Mouse (Mus musculus) CH12.LX (cell line): ENCODE data around the gene Csrnp1. TPM values are rescaled to one million over a fixed set of nuclear protein-coding genes. Genes with fewer than 3 reads are reported as not detected.
A peak's percentile ranks its signal among the peaks of the same experiment; 100 is the strongest.

Experiments used
- DNase-seq: peaks from one replicate; pipeline ENCODE4 v3.0.0-alpha.2; 2013; ENCODE audit errors: extremely low read depth
- H3K27ac ChIP-seq: 2 replicates; pipeline ENCODE4 v1.5.1; 2012; ENCODE audit warnings: low read depth, mild to moderate bottlenecking, control low read depth, moderate library complexity; ENCODE audit not compliant: insufficient read depth
- H3K27me3 ChIP-seq: replicated peaks from 2 replicates; pipeline ENCODE3; 2012; ENCODE audit warnings: inconsistent platforms
- H3K36me3 ChIP-seq, 2 experiments: replicated peaks in 1 of 2; 2 replicates each; pipeline versions ENCODE3 to v1.6.1; 2012; ENCODE audit warnings: inconsistent platforms in 1 of 2, low read length in 1 of 2, mild to moderate bottlenecking in 1 of 2, mixed read lengths in 1 of 2, moderate library complexity in 1 of 2; ENCODE audit not compliant: control insufficient read depth in 1 of 2, insufficient read depth in 1 of 2
- H3K4me1 ChIP-seq, 2 experiments: 2 replicates each; pipeline ENCODE4 v1.6.1; 2012; ENCODE audit warnings: inconsistent platforms in 1 of 2, moderate library complexity in 1 of 2; ENCODE audit not compliant: insufficient read depth in 2 of 2, control insufficient read depth in 1 of 2
- H3K4me2 ChIP-seq: 2 replicates; pipeline ENCODE4 v1.6.1; 2012; ENCODE audit warnings: low read depth, mild to moderate bottlenecking, control low read depth; ENCODE audit not compliant: poor library complexity, insufficient read depth, severe bottlenecking
- H3K4me3 ChIP-seq, 3 experiments: fragments of 150-350 bp in 1 of 3; sonication (generic) in 1 of 3; replicated peaks in 1 of 3; 2 replicates each; pipeline versions ENCODE3 to v1.5.1; 2011 to 2012; ENCODE audit warnings: low read depth in 2 of 3, low read length in 2 of 3, mild to moderate bottlenecking in 2 of 3, moderate library complexity in 2 of 3, control low read depth in 1 of 3, improper control_type of control experiment in 1 of 3, inconsistent platforms in 1 of 3, mixed read lengths in 1 of 3; ENCODE audit not compliant: poor library complexity in 1 of 3
- H3K79me2 ChIP-seq: replicated peaks from 2 replicates; pipeline ENCODE4 v1.6.1; 2012; ENCODE audit warnings: mild to moderate bottlenecking, moderate library complexity; ENCODE audit not compliant: control insufficient read depth, poor library complexity, insufficient read depth, severe bottlenecking; ENCODE audit errors: extremely low read depth
- H3K9ac ChIP-seq: 2 replicates; pipeline ENCODE4 v1.6.1; 2012; ENCODE audit warnings: low read depth, mild to moderate bottlenecking, control low read depth, moderate library complexity; ENCODE audit not compliant: insufficient read depth
- H3K9me3 ChIP-seq: replicated peaks from 2 replicates; pipeline ENCODE3; 2012; ENCODE audit warnings: low read length, inconsistent platforms, mixed read lengths
- BHLHE40 ChIP-seq: IDR thresholded peaks from 2 replicates; pipeline ENCODE4 v1.6.1; 2011; ENCODE audit warnings: mild to moderate bottlenecking, low read depth, low read length, improper control_type of control experiment
- CHD1 ChIP-seq: IDR thresholded peaks from 2 replicates; pipeline ENCODE4 v1.6.1; 2012; ENCODE audit warnings: low read depth, low read length, improper control_type of control experiment, inconsistent platforms
- CTCF ChIP-seq, 2 experiments: IDR thresholded peaks in 1 of 2; conservative IDR thresholded peaks in 1 of 2; 2 replicates each; pipeline ENCODE4 v1.5.1; 2011 to 2012; ENCODE audit warnings: low read depth in 2 of 2, low read length in 2 of 2, improper control_type of control experiment in 1 of 2, inconsistent platforms in 1 of 2, mild to moderate bottlenecking in 1 of 2, moderate library complexity in 1 of 2
- ELF1 ChIP-seq: IDR thresholded peaks from 2 replicates; pipeline ENCODE4 v1.6.1; 2014; ENCODE audit warnings: low read depth, mild to moderate bottlenecking, inconsistent platforms, low read length, improper control_type of control experiment
- EP300 ChIP-seq: IDR thresholded peaks from 2 replicates; pipeline ENCODE4 v1.6.1; 2011; ENCODE audit warnings: low read length, improper control_type of control experiment
- ETS1 ChIP-seq: conservative IDR thresholded peaks from 2 replicates; pipeline ENCODE4 v1.6.1; 2012; ENCODE audit warnings: low read depth, mild to moderate bottlenecking, inconsistent platforms, low read length, improper control_type of control experiment, moderate library complexity
- HCFC1 ChIP-seq: IDR thresholded peaks from 2 replicates; pipeline ENCODE4 v1.6.1; 2012; ENCODE audit warnings: low read depth, mild to moderate bottlenecking, inconsistent platforms, low read length, improper control_type of control experiment
- IRF4 ChIP-seq: IDR thresholded peaks from 2 replicates; pipeline ENCODE4 v1.6.1; 2014; ENCODE audit warnings: low read depth, mild to moderate bottlenecking, inconsistent platforms, low read length, improper control_type of control experiment
- JUN ChIP-seq: IDR thresholded peaks from 2 replicates; pipeline ENCODE4 v1.6.1; 2011; ENCODE audit warnings: low read depth, mild to moderate bottlenecking, low read length, improper control_type of control experiment, moderate library complexity; ENCODE audit not compliant: insufficient read depth
- JUND ChIP-seq: conservative IDR thresholded peaks from 2 replicates; pipeline ENCODE4 v1.6.1; 2011; ENCODE audit warnings: low read depth, low read length, improper control_type of control experiment
- KAT2A ChIP-seq: IDR thresholded peaks from 2 replicates; pipeline ENCODE4 v1.6.1; 2012; ENCODE audit warnings: low read length, improper control_type of control experiment, inconsistent platforms; ENCODE audit not compliant: insufficient replicate concordance
- MAFK ChIP-seq: IDR thresholded peaks from 2 replicates; pipeline ENCODE4 v1.6.1; 2011; ENCODE audit warnings: low read length, improper control_type of control experiment; ENCODE audit not compliant: insufficient replicate concordance
- MAX ChIP-seq: IDR thresholded peaks from 2 replicates; pipeline ENCODE4 v1.6.1; 2011; ENCODE audit warnings: low read length, improper control_type of control experiment
- MAZ ChIP-seq: IDR thresholded peaks from 2 replicates; pipeline ENCODE4 v1.6.1; 2012; ENCODE audit warnings: low read depth, mild to moderate bottlenecking, inconsistent platforms, low read length, improper control_type of control experiment, moderate library complexity
- MXI1 ChIP-seq: IDR thresholded peaks from 2 replicates; pipeline ENCODE4 v1.6.1; 2011; ENCODE audit warnings: mild to moderate bottlenecking, low read depth, low read length, improper control_type of control experiment
- MYC ChIP-seq: IDR thresholded peaks from 2 replicates; pipeline ENCODE4 v1.6.1; 2011; ENCODE audit warnings: low read depth, mild to moderate bottlenecking, improper control_type of control experiment, low read length
- NELFE ChIP-seq: IDR thresholded peaks from 2 replicates; pipeline ENCODE4 v1.6.1; 2011; ENCODE audit warnings: low read depth, low read length, improper control_type of control experiment
- NRF1 ChIP-seq: IDR thresholded peaks from 2 replicates; pipeline ENCODE4 v1.6.1; 2014; ENCODE audit warnings: low read depth, mild to moderate bottlenecking, inconsistent platforms, low read length, improper control_type of control experiment, moderate library complexity
- POLR2A ChIP-seq: IDR thresholded peaks from 2 replicates; pipeline ENCODE4 v1.6.1; 2011; ENCODE audit warnings: low read depth, mild to moderate bottlenecking, improper control_type of control experiment, low read length
- RCOR1 ChIP-seq: conservative IDR thresholded peaks from 2 replicates; pipeline ENCODE4 v1.6.1; 2012; ENCODE audit warnings: low read depth, mild to moderate bottlenecking, inconsistent platforms, low read length, improper control_type of control experiment
- SIN3A ChIP-seq: IDR thresholded peaks from 2 replicates; pipeline ENCODE4 v1.6.1; 2012; ENCODE audit warnings: low read length, improper control_type of control experiment, inconsistent platforms
- SMC3 ChIP-seq: IDR thresholded peaks from 2 replicates; pipeline ENCODE4 v1.6.1; 2011; ENCODE audit warnings: low read depth, low read length, improper control_type of control experiment
- TBP ChIP-seq: conservative IDR thresholded peaks from 2 replicates; pipeline ENCODE4 v1.6.1; 2011; ENCODE audit warnings: low read depth, low read length, improper control_type of control experiment
- TCF12 ChIP-seq: IDR thresholded peaks from 2 replicates; pipeline ENCODE4 v1.6.1; 2014; ENCODE audit warnings: low read depth, mild to moderate bottlenecking, inconsistent platforms, low read length, improper control_type of control experiment
- UBTF ChIP-seq: IDR thresholded peaks from 2 replicates; pipeline ENCODE4 v1.6.1; 2012; ENCODE audit warnings: low read depth, mild to moderate bottlenecking, inconsistent platforms, low read length, improper control_type of control experiment, moderate library complexity
- USF1 ChIP-seq: IDR thresholded peaks from 2 replicates; pipeline ENCODE4 v1.6.1; 2014; ENCODE audit warnings: low read depth, mild to moderate bottlenecking, inconsistent platforms, low read length, improper control_type of control experiment
- USF2 ChIP-seq: conservative IDR thresholded peaks from 2 replicates; pipeline ENCODE4 v1.6.1; 2011; ENCODE audit warnings: low read depth, low read length, improper control_type of control experiment
- ZC3H11A ChIP-seq: IDR thresholded peaks from 2 replicates; pipeline ENCODE4 v1.6.1; 2012; ENCODE audit warnings: low read depth, mild to moderate bottlenecking, inconsistent platforms, low read length, improper control_type of control experiment
- ZKSCAN1 ChIP-seq: IDR thresholded peaks from 2 replicates; pipeline ENCODE4 v1.6.1; 2012; ENCODE audit warnings: low read depth, inconsistent platforms, low read length, improper control_type of control experiment, borderline replicate concordance
- dilution Hi-C: fragments of 300-500 bp; cut with MboI; formaldehyde crosslinking; loops from 2 replicates; pipeline ENCODE4 v1.14.3; 2020; ENCODE audit warnings: low sequenced_read_pairs; ENCODE audit not compliant: extremely low pct_unique_long_range_greater_than_20kb, extremely low pct_ligation_motif_present
- in situ Hi-C: fragments of 300-500 bp; cut with MboI; formaldehyde crosslinking; loops from 3 replicates; pipeline ENCODE4 v1.14.3; 2019; ENCODE audit warnings: low sequenced_read_pairs, low pct_ligation_motif_present, low pct_unique_long_range_greater_than_20kb, mixed read lengths
- polyA plus RNA-seq: library from polyadenylated mRNA; unstranded; fragments of >175 nt; gene quantifications from 2 replicates; pipeline ENCODE4 v1.2.1, GENCODE M21; 2012; ENCODE audit warnings: low read depth; ENCODE audit not compliant: insufficient read length
- total RNA-seq, 2 experiments: library from RNA; depleted of rRNA; stranded (reverse); fragments of 300-350 nt in 1 of 2; fragments of >200 nt in 1 of 2; gene quantifications; 2 replicates each; pipeline ENCODE4 v1.2.3; 2012 to 2014

Csrnp1 gene
- total and polyA plus RNA-seq, 3 experiments, result 7.8 to 15.5 (median 8.6) TPM

DNA sequence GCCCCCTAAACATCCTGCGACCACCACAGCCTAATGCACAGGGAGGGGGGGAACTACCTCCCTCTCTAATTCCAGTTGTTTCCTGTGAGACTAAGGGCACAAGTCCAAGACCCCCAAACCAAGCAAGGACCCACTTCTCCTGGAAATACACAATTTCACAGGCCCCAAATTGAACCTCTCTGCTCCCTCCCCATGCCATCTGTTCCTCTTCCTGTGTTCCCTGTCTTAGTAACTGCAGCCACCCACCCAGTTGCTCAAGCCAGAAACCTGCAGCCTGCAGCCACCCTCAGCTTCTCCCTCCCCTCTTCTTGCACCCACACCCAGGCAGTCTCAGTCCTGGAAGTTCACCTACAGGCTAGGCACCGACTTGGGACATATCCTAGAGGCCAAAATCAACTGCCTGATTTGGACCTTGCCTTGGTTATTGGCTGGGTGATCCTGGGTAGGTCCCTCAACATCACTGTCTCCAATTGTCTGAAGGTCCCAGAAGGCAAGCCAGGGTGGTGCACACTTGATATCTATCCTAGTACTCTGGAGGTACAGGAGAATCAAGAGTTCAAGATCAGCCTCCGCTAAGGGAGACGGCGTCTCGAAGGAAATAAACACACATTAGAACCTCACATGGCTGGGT lies 5.5 kb downstream of the Csrnp1 start:
- TF ChIP-seq UBTF (peak; percentile 3; the same call in 1 of the 2 replicates), MAZ (no peak), ELF1 (no peak), RCOR1 (no peak), BHLHE40 (peak; percentile 3; the same call in 1 of the 2 replicates), ZC3H11A (no peak), MAFK (no peak)
- dilution Hi-C loops (no loop called here), in situ Hi-C loops (no loop called here)
- Histone ChIP-seq H3K4me3 (peak overlapping the region in 1 of 3 experiments; percentile 11), H3K79me2 (peaks cover 28% of the 10 kb centered on the region), H3K36me3 (peaks cover 9 to 13% of the 10 kb centered on the region in 2 experiments), H3K4me2 (peak overlapping the region; percentile 71), H3K27me3 (no peaks in the 10 kb centered on the region), H3K4me1 (peaks cover 20 to 54% of the 10 kb centered on the region in 2 experiments), H3K27ac (peak overlapping the region; percentile 96), H3K9me3 (peaks cover 2% of the 10 kb centered on the region), H3K9ac (0 out of 2 replicates have a peak overlapping the region, but pooled peaks have one; percentile 1)
- DNase-seq, result no peak

DNA sequence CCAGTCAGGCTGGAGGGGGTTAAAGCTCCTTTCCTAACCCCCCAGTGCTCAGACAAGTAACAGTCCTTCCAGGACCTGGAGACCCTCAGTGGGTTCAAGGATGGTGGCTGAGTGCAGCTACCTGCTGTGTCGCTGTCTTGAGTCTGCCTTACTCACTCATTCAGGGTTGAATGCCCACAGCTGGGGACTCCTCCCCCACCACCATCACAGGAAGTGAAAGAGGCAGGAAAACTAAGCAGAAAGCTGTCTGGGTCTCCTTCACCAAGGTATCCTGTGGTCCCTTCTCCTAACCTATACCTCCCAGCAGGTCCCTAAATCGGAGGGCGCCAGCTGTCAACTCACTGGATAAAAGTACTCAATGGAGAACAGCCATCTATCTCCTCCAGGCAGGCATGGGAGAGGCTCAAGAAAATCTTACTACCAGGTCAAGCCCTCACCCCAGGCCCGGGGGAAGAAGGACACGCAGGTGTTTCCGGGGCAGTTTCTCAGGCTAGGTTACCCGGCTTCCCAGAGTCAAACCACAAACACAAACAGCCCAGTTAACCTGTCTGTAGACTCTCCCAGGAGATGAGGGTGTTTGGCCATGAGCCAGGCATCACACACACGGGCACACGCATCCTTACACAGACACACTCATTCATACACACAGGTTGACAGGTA lies 6.2 kb downstream of the Csrnp1 start:
- Histone ChIP-seq H3K9ac (peak overlapping the region; percentile 47; the same call in 1 of the 2 replicates), H3K4me3 (peak overlapping the region; percentile 54 to 69 (median 55)), H3K27ac (peak overlapping the region; percentile 96), H3K27me3 (no peaks in the 10 kb centered on the region), H3K79me2 (peaks cover 28% of the 10 kb centered on the region), H3K9me3 (peaks cover 2% of the 10 kb centered on the region), H3K4me2 (peak overlapping the region; percentile 71), H3K36me3 (peaks cover 16 to 20% of the 10 kb centered on the region in 2 experiments), H3K4me1 (peaks cover 20 to 58% of the 10 kb centered on the region in 2 experiments)
- DNase-seq, result peak; percentile 77
- in situ Hi-C loops (no loop called here), dilution Hi-C loops (no loop called here)
- TF ChIP-seq EP300 (peak; percentile 83), UBTF (no peak; the same call in 1 of the 2 replicates), ETS1 (peak; percentile 79), TCF12 (peak; percentile 87), IRF4 (peak; percentile 49; the same call in 1 of the 2 replicates), MAX (0 out of 2 replicates have a peak, but pooled peaks have one; percentile 21), MXI1 (no peak; the same call in 1 of the 2 replicates), JUN (no peak), JUND (no peak), NRF1 (0 out of 2 replicates have a peak, but pooled peaks have one; percentile 9), CTCF (conservative IDR thresholded peaks at IDR 0.05 in 1 of 2, IDR thresholded peaks at IDR 0.05 in 1 of 2; ENCODE audit: low read depth in 2 of 2, low read length in 2 of 2) (peak in 1 of 2 experiments; percentile 27; a peak in 2 of 4 replicates), ZKSCAN1 (no peak), NELFE (0 out of 2 replicates have a peak, but pooled peaks have one; percentile 38), CHD1 (no peak), POLR2A (peak; percentile 34; the same call in 1 of the 2 replicates), SIN3A (peak; percentile 97), USF2 (no peak), MYC (no peak), KAT2A (no peak), RCOR1 (peak; percentile 70), HCFC1 (peak; percentile 27; the same call in 1 of the 2 replicates), USF1 (no peak), TBP (0 out of 2 replicates have a peak, but pooled peaks have one; percentile 52), SMC3 (peak; percentile 9; the same call in 1 of the 2 replicates), BHLHE40 (peak; percentile 43)
